8 mouse cellular contexts compared by ENCODE assay signal in genomic region chr6:17583982-17584381, GRCm38 (mm10). TPM values are rescaled to one million over a fixed set of nuclear protein-coding genes. Genes with fewer than 3 reads are reported as not detected.
DNase-seq lines count a peak whose midpoint lies in the region; ATAC-seq and TF ChIP-seq lines count a peak whose summit lies in the region.

No protein-coding gene starts in this region.

- no peak for TF ChIP-seq CTCF in kidney, adult 2 months (conservative IDR thresholded peaks at IDR 0.05; ENCODE audit: insufficient read depth, insufficient read length, low read depth, low read length)

- DNase-seq in thymus, postnatal 0 days (ENCODE audit: low spot score), result peak; percentile 6
- no peak for DNase-seq in thymus, postnatal 10 days (ENCODE audit: low spot score in 2 of 2)
- DNase-seq in embryonic facial prominence, embryonic 14.5 days (ENCODE audit: low spot score), result peak; percentile 88
- peak; percentile 62 to 65 for DNase-seq in heart, adult 9 months (ENCODE audit: low spot score in 2 of 2)
- peak; percentile 73 for DNase-seq in kidney, adult 2 months
- DNase-seq in splenic B cell, adult 2 months (ENCODE audit: low read depth, low spot score), result peak; percentile 43

- WGBS in embryonic facial prominence, embryonic 14.5 days, result 12% methylated on average over 13 of the region's 13 CpGs
- WGBS in kidney, adult 2 months, result 15% methylated on average over 13 of the region's 13 CpGs
- 18% methylated on average over 13 of the region's 13 CpGs for WGBS in limb, embryonic 12.5 days
- 33% methylated on average over 13 of the region's 13 CpGs for WGBS in midbrain, embryonic 12.5 days

- no peak for TF ChIP-seq POLR2A in kidney, adult 2 months (IDR thresholded peaks at IDR 0.05; ENCODE audit: low read depth, low read length)

- ATAC-seq in embryonic facial prominence, embryonic 14.5 days (ENCODE audit: low read depth), result peak; percentile 80; the same call in 1 of the 2 replicates
- no peak for ATAC-seq in limb, embryonic 12.5 days (ENCODE audit: insufficient number of reproducible peaks, insufficient read depth, low FRiP score, low TSS enrichment, low read depth)
- peak; percentile 85 for ATAC-seq in midbrain, embryonic 12.5 days (ENCODE audit: low FRiP score, low read depth)

- H3K9ac ChIP-seq in embryonic facial prominence, embryonic 14.5 days (ENCODE audit: low read depth, low read length), result peak overlapping the region; percentile 52
- peak overlapping the region; percentile 37; the same call in 1 of the 2 replicates for H3K9ac ChIP-seq in limb, embryonic 12.5 days (replicated peaks)
- 0 out of 2 replicates have a peak overlapping the region, but pooled peaks have one; percentile 11 for H3K9ac ChIP-seq in midbrain, embryonic 12.5 days (replicated peaks)

- no peaks in the 10 kb centered on the region for H3K4me1 ChIP-seq in embryonic facial prominence, embryonic 14.5 days (ENCODE audit: control insufficient read depth, insufficient read depth, low read length)
- no peaks in the 10 kb centered on the region; the same call in 1 of the 2 replicates for H3K4me1 ChIP-seq in kidney, adult 2 months (ENCODE audit: control insufficient read depth, insufficient read depth, low read length)
- H3K4me1 ChIP-seq in limb, embryonic 12.5 days (replicated peaks), result 0 out of 2 replicates have a peak, but pooled peaks cover 3% of the 10 kb centered on the region
- no peaks in the 10 kb centered on the region for H3K4me1 ChIP-seq in midbrain, embryonic 12.5 days

- H3K36me3 ChIP-seq in embryonic facial prominence, embryonic 14.5 days (ENCODE audit: control insufficient read depth, insufficient read depth, low read length), result no peaks in the 10 kb centered on the region
- no peaks in the 10 kb centered on the region for H3K36me3 ChIP-seq in kidney, adult 2 months (ENCODE audit: control insufficient read depth, insufficient read depth, low read length)
- no peaks in the 10 kb centered on the region for H3K36me3 ChIP-seq in limb, embryonic 12.5 days
- no peaks in the 10 kb centered on the region for H3K36me3 ChIP-seq in midbrain, embryonic 12.5 days
- no peaks in the 10 kb centered on the region for H3K36me3 ChIP-seq in splenic B cell, adult 2 months (ENCODE audit: control insufficient read depth, insufficient read depth, low read length, poor library complexity, severe bottlenecking)

- H3K27me3 ChIP-seq in embryonic facial prominence, embryonic 14.5 days (replicated peaks; ENCODE audit: control insufficient read depth, insufficient read depth, low read length), result no peaks in the 10 kb centered on the region
- no peaks in the 10 kb centered on the region for H3K27me3 ChIP-seq in kidney, adult 2 months (replicated peaks; ENCODE audit: control insufficient read depth, insufficient read depth, low read length)
- no peaks in the 10 kb centered on the region for H3K27me3 ChIP-seq in limb, embryonic 12.5 days
- no peaks in the 10 kb centered on the region for H3K27me3 ChIP-seq in midbrain, embryonic 12.5 days
- no peaks in the 10 kb centered on the region for H3K27me3 ChIP-seq in splenic B cell, adult 2 months (ENCODE audit: control insufficient read depth, insufficient read depth, low read length, poor library complexity, severe bottlenecking)

- no peak overlapping the region for H3K27ac ChIP-seq in embryonic facial prominence, embryonic 14.5 days (replicated peaks; ENCODE audit: low read depth, low read length)
- no peak overlapping the region for H3K27ac ChIP-seq in kidney, adult 2 months (ENCODE audit: insufficient read depth, low read depth, low read length)
- H3K27ac ChIP-seq in limb, embryonic 12.5 days, result no peak overlapping the region
- no peak overlapping the region for H3K27ac ChIP-seq in midbrain, embryonic 12.5 days (replicated peaks)

- no peaks in the 10 kb centered on the region for H3K9me3 ChIP-seq in embryonic facial prominence, embryonic 14.5 days (ENCODE audit: control insufficient read depth, low read length)
- H3K9me3 ChIP-seq in limb, embryonic 12.5 days, result no peaks in the 10 kb centered on the region
- H3K9me3 ChIP-seq in midbrain, embryonic 12.5 days, result no peaks in the 10 kb centered on the region

- H3K4me3 ChIP-seq in embryonic facial prominence, embryonic 14.5 days (ENCODE audit: low read depth, low read length), result peak overlapping the region; percentile 46
- H3K4me3 ChIP-seq in kidney, adult 2 months (ENCODE audit: insufficient read depth, low read depth, low read length), result peak overlapping the region; percentile 14
- peak overlapping the region; percentile 38 for H3K4me3 ChIP-seq in limb, embryonic 12.5 days (replicated peaks)
- H3K4me3 ChIP-seq in midbrain, embryonic 12.5 days, result peak overlapping the region; percentile 35

- peak overlapping the region; percentile 62 for H3K4me2 ChIP-seq in embryonic facial prominence, embryonic 14.5 days (ENCODE audit: low read depth, low read length)
- peak overlapping the region; percentile 56 for H3K4me2 ChIP-seq in limb, embryonic 12.5 days
- peak overlapping the region; percentile 50 for H3K4me2 ChIP-seq in midbrain, embryonic 12.5 days (replicated peaks)

RNA-seq across cellular contexts. Expression of gene Capza2, which starts 52.1 kb away (rescaled TPM):
- polyA plus RNA-seq in thymus, postnatal 0 days (2015; fragmentation: Nextera tagmentation; extraction: Ambion mirVana), result 267 and 279 TPM in 2 replicates
- 234 and 237 TPM in 2 replicates for polyA plus RNA-seq in embryonic facial prominence, embryonic 14.5 days (2014; fragmentation: Nextera tagmentation; extraction: Ambion mirVana)
- 13.8 and 24.3 TPM in 2 replicates for polyA plus RNA-seq in kidney, adult 2 months (2012; rRNA removed)
- polyA plus RNA-seq in limb, embryonic 12.5 days (2016; fragmentation: Nextera tagmentation; extraction: Ambion mirVana), result 186 and 193 TPM in 2 replicates
- 239 and 240 TPM in 2 replicates for polyA plus RNA-seq in midbrain, embryonic 12.5 days (2016; fragmentation: Nextera tagmentation; extraction: Ambion mirVana)

Comparison
In these comparisons a context has a peak if more than half of its experiments do, and no peak if none do; other contexts are left out.
1. DNase-seq: peak in thymus, postnatal 0 days (single experiment), embryonic facial prominence, embryonic 14.5 days (single experiment), heart, adult 9 months (2 of 2), kidney, adult 2 months (single experiment) and splenic B cell, adult 2 months (single experiment); none in thymus, postnatal 10 days (0 of 2).
2. Peak in every context shown above with its lines, with median percentiles within 50 percentile points of each other: H3K4me2 ChIP-seq, H3K4me3 ChIP-seq and H3K9ac ChIP-seq.